ENCODE assay signal across 14 mouse cellular contexts in genomic region chr15:87545731-87546360, GRCm38 (mm10). TPM values are rescaled to one million over a fixed set of nuclear protein-coding genes. Genes with fewer than 3 reads are reported as not detected.
A peak's percentile ranks its signal among the peaks of the same experiment; 100 is the strongest.
DNase-seq lines count a peak whose midpoint lies in the region; ATAC-seq lines count a peak whose summit lies in the region.
"Had no signal": no experiment of that assay in that cellular context is flagged by ENCODE, and none has a peak within 500 bp of the region (broad histone marks: within the 10 kb centered on the region; RNA-seq: fewer than 3 reads in every experiment).

No protein-coding gene starts in this region.

- peak overlapping the region; percentile 92; the same call in 1 of the 2 replicates for H3K4me2 ChIP-seq in intestine, embryonic 15.5 days (replicated peaks)
- H3K4me2 ChIP-seq in intestine, embryonic 16.5 days (ENCODE audit: low read depth, low read length) = no peak overlapping the region
- H3K4me2 ChIP-seq in hindbrain, embryonic 11.5 days (replicated peaks; ENCODE audit: low read depth, low read length) = peak overlapping the region; percentile 84
- peak overlapping the region; percentile 77 for H3K4me2 ChIP-seq in midbrain, embryonic 16.5 days (ENCODE audit: low read length)
- H3K4me2 ChIP-seq in heart, embryonic 11.5 days = no peak overlapping the region

- H3K4me1 ChIP-seq in intestine, embryonic 15.5 days (replicated peaks) = peaks cover 5% of the 10 kb centered on the region; the same call in 1 of the 2 replicates
- peaks cover 6% of the 10 kb centered on the region; the same call in 1 of the 2 replicates for H3K4me1 ChIP-seq in intestine, embryonic 16.5 days (ENCODE audit: control insufficient read depth, insufficient read depth, low read length)
- peaks cover 63% of the 10 kb centered on the region for H3K4me1 ChIP-seq in embryonic facial prominence, embryonic 10.5 days
- H3K4me1 ChIP-seq in hindbrain, embryonic 11.5 days (replicated peaks; ENCODE audit: control insufficient read depth, insufficient read depth, low read length) = peaks cover 6% of the 10 kb centered on the region
- H3K4me1 ChIP-seq in midbrain, embryonic 16.5 days (ENCODE audit: control insufficient read depth, insufficient read depth, low read length) = peaks cover 47% of the 10 kb centered on the region
- no peaks in the 10 kb centered on the region for H3K4me1 ChIP-seq in heart, embryonic 11.5 days (ENCODE audit: control insufficient read depth, insufficient read depth, low read length)
- H3K4me1 ChIP-seq: liver, embryonic 13.5 days; megakaryocyte, embryonic 14.5 days; stomach, embryonic 15.5 days had no signal

- ATAC-seq in intestine, embryonic 15.5 days = no peak
- ATAC-seq in intestine, embryonic 16.5 days = no peak
- ATAC-seq in hindbrain, embryonic 11.5 days (ENCODE audit: low FRiP score) = no peak
- ATAC-seq in midbrain, embryonic 16.5 days = no peak
- no peak for ATAC-seq in heart, embryonic 11.5 days (replicated peaks; ENCODE audit: insufficient number of reproducible peaks, low FRiP score, low TSS enrichment)

- no peak overlapping the region for H3K4me3 ChIP-seq in intestine, embryonic 15.5 days (replicated peaks)
- H3K4me3 ChIP-seq in intestine, embryonic 16.5 days (ENCODE audit: low read length) = no peak overlapping the region
- peak overlapping the region; percentile 74 for H3K4me3 ChIP-seq in embryonic facial prominence, embryonic 10.5 days
- peak overlapping the region; percentile 83 for H3K4me3 ChIP-seq in hindbrain, embryonic 11.5 days (ENCODE audit: low read depth, low read length)
- H3K4me3 ChIP-seq in midbrain, embryonic 16.5 days (ENCODE audit: low read depth, low read length) = peak overlapping the region; percentile 89
- H3K4me3 ChIP-seq in heart, embryonic 11.5 days (ENCODE audit: low read depth, low read length) = no peak overlapping the region
- H3K4me3 ChIP-seq: erythroblast, embryonic 14.5 days; liver, embryonic 13.5 days; megakaryocyte, embryonic 14.5 days had no signal

- no peaks in the 10 kb centered on the region for H3K36me3 ChIP-seq in intestine, embryonic 15.5 days
- no peaks in the 10 kb centered on the region for H3K36me3 ChIP-seq in intestine, embryonic 16.5 days (ENCODE audit: control insufficient read depth, insufficient read depth, low read length)
- no peaks in the 10 kb centered on the region for H3K36me3 ChIP-seq in embryonic facial prominence, embryonic 10.5 days (replicated peaks)
- H3K36me3 ChIP-seq in hindbrain, embryonic 11.5 days (ENCODE audit: control insufficient read depth, insufficient read depth, low read length) = no peaks in the 10 kb centered on the region
- H3K36me3 ChIP-seq in midbrain, embryonic 16.5 days (ENCODE audit: control insufficient read depth, insufficient read depth, low read length) = no peaks in the 10 kb centered on the region
- no peaks in the 10 kb centered on the region for H3K36me3 ChIP-seq in heart, embryonic 11.5 days (ENCODE audit: control insufficient read depth, insufficient read depth, low read length)
- H3K36me3 ChIP-seq: liver, embryonic 13.5 days; stomach, embryonic 15.5 days had no signal

- WGBS in intestine, embryonic 15.5 days = 26% methylated on average over 8 of the region's 8 CpGs
- WGBS in intestine, embryonic 16.5 days = 27% methylated on average over 8 of the region's 8 CpGs
- 19% methylated on average over 8 of the region's 8 CpGs for WGBS in embryonic facial prominence, embryonic 10.5 days
- WGBS in hindbrain, embryonic 11.5 days = 25% methylated on average over 8 of the region's 8 CpGs
- WGBS in midbrain, embryonic 16.5 days = 25% methylated on average over 8 of the region's 8 CpGs
- WGBS in heart, embryonic 11.5 days (ENCODE audit: insufficient replicate concordance) = 25% methylated on average over 8 of the region's 8 CpGs

- peaks cover 73% of the 10 kb centered on the region for H3K27me3 ChIP-seq in intestine, embryonic 15.5 days (replicated peaks)
- H3K27me3 ChIP-seq in intestine, embryonic 16.5 days (replicated peaks; ENCODE audit: control insufficient read depth, insufficient read depth, low read length) = peaks cover 62% of the 10 kb centered on the region
- peaks cover 74% of the 10 kb centered on the region for H3K27me3 ChIP-seq in embryonic facial prominence, embryonic 10.5 days (replicated peaks; ENCODE audit: low read depth, poor library complexity, severe bottlenecking)
- H3K27me3 ChIP-seq in hindbrain, embryonic 11.5 days (ENCODE audit: control insufficient read depth, insufficient read depth, low read length) = peaks cover 2% of the 10 kb centered on the region; the same call in 1 of the 2 replicates
- H3K27me3 ChIP-seq in midbrain, embryonic 16.5 days (ENCODE audit: control insufficient read depth, insufficient read depth, low read depth, low read length) = no peaks in the 10 kb centered on the region
- peaks cover 83% of the 10 kb centered on the region for H3K27me3 ChIP-seq in heart, embryonic 11.5 days (ENCODE audit: control insufficient read depth, insufficient read depth, low read length)

- no peak for DNase-seq in embryonic facial prominence, embryonic 10.5 days (ENCODE audit: low spot score)
- peak; percentile 33 for DNase-seq in hindbrain, embryonic 11.5 days (ENCODE audit: low spot score)
- DNase-seq in Muller cell, postnatal 12 days (ENCODE audit: inconsistent ontology term) = no peak
- no peak for DNase-seq in adrenal gland, postnatal 4 days (ENCODE audit: low spot score in 2 of 2)
- DNase-seq: heart, adult 18-20 months; kidney, adult 18-20 months; liver, embryonic 13.5 days had no signal

- no peak overlapping the region for H3K27ac ChIP-seq in intestine, embryonic 15.5 days
- H3K27ac ChIP-seq in intestine, embryonic 16.5 days (ENCODE audit: low read length) = no peak overlapping the region
- H3K27ac ChIP-seq in embryonic facial prominence, embryonic 10.5 days (replicated peaks) = no peak overlapping the region
- H3K27ac ChIP-seq in hindbrain, embryonic 11.5 days (ENCODE audit: low read depth, low read length) = no peak overlapping the region
- H3K27ac ChIP-seq in midbrain, embryonic 16.5 days (ENCODE audit: low read length) = peak overlapping the region; percentile 85
- no peak overlapping the region for H3K27ac ChIP-seq in heart, embryonic 11.5 days (ENCODE audit: low read depth, low read length)
- H3K27ac ChIP-seq: liver, embryonic 13.5 days; stomach, embryonic 15.5 days had no signal

- H3K9ac ChIP-seq in intestine, embryonic 15.5 days = no peak overlapping the region
- no peak overlapping the region for H3K9ac ChIP-seq in intestine, embryonic 16.5 days (ENCODE audit: low read depth, low read length)
- peak overlapping the region; percentile 34; the same call in 1 of the 2 replicates for H3K9ac ChIP-seq in hindbrain, embryonic 11.5 days (ENCODE audit: low read depth, low read length)
- H3K9ac ChIP-seq in midbrain, embryonic 16.5 days (ENCODE audit: low read depth, low read length) = peak overlapping the region; percentile 94
- no peak overlapping the region for H3K9ac ChIP-seq in heart, embryonic 11.5 days (ENCODE audit: low read depth, low read length)
- H3K9ac ChIP-seq: liver, embryonic 13.5 days; stomach, embryonic 15.5 days had no signal

- H3K9me3 ChIP-seq in intestine, embryonic 15.5 days = no peaks in the 10 kb centered on the region
- H3K9me3 ChIP-seq in intestine, embryonic 16.5 days (ENCODE audit: control insufficient read depth, low read length) = no peaks in the 10 kb centered on the region
- H3K9me3 ChIP-seq in embryonic facial prominence, embryonic 10.5 days = no peaks in the 10 kb centered on the region
- no peaks in the 10 kb centered on the region for H3K9me3 ChIP-seq in hindbrain, embryonic 11.5 days (ENCODE audit: control insufficient read depth, low read length)
- H3K9me3 ChIP-seq in midbrain, embryonic 16.5 days (replicated peaks; ENCODE audit: control insufficient read depth, low read length, poor library complexity, severe bottlenecking) = no peaks in the 10 kb centered on the region
- no peaks in the 10 kb centered on the region for H3K9me3 ChIP-seq in heart, embryonic 11.5 days (replicated peaks; ENCODE audit: control insufficient read depth, low read length)
- H3K9me3 ChIP-seq: liver, embryonic 13.5 days; megakaryocyte, embryonic 14.5 days; stomach, embryonic 15.5 days had no signal

RNA-seq across cellular contexts. Expression of gene Fam19a5, which starts 1.7 kb away (rescaled TPM):
- 2.4 and 2.6 TPM in 2 replicates for polyA plus RNA-seq in intestine, embryonic 15.5 days (2015; fragmentation: Nextera tagmentation; extraction: Ambion mirVana)
- 2.0 and 2.1 TPM in 2 replicates for polyA plus RNA-seq in intestine, embryonic 16.5 days (2015; fragmentation: Nextera tagmentation; extraction: Ambion mirVana)
- 4.4 and 5.5 TPM in 2 replicates for polyA plus RNA-seq in embryonic facial prominence, embryonic 10.5 days (2016; fragmentation: Nextera tagmentation; extraction: Ambion mirVana)
- 8.4 and 9.6 TPM in 2 replicates for polyA plus RNA-seq in hindbrain, embryonic 11.5 days (2014; fragmentation: Nextera tagmentation; extraction: Ambion mirVana)
- 25.4 and 28.5 TPM in 2 replicates for polyA plus RNA-seq in midbrain, embryonic 16.5 days (2015; fragmentation: Nextera tagmentation; extraction: Ambion mirVana)
- total RNA-seq in adrenal gland, postnatal 4 days (2021) = 10 to 100 TPM; 11.3 to 11.6 TPM
- polyA plus RNA-seq in heart, embryonic 11.5 days (2014; fragmentation: Nextera tagmentation; extraction: Ambion mirVana) = 1.4 and 1.7 TPM in 2 replicates
- polyA plus RNA-seq: erythroblast, embryonic 14.5 days had no signal

Comparison
In these comparisons a context has a peak if more than half of its experiments do, and no peak if none do; other contexts are left out.
1. H3K4me2 ChIP-seq: peak in intestine, embryonic 15.5 days (single experiment), hindbrain, embryonic 11.5 days (single experiment) and midbrain, embryonic 16.5 days (single experiment); none in intestine, embryonic 16.5 days (single experiment) and heart, embryonic 11.5 days (single experiment).
2. H3K4me3 ChIP-seq: peak in embryonic facial prominence, embryonic 10.5 days (single experiment), hindbrain, embryonic 11.5 days (single experiment) and midbrain, embryonic 16.5 days (single experiment); none in intestine, embryonic 15.5 days (single experiment), intestine, embryonic 16.5 days (single experiment) and heart, embryonic 11.5 days (single experiment).
3. H3K9ac ChIP-seq: peak in hindbrain, embryonic 11.5 days (single experiment) and midbrain, embryonic 16.5 days (single experiment); none in intestine, embryonic 15.5 days (single experiment), intestine, embryonic 16.5 days (single experiment) and heart, embryonic 11.5 days (single experiment).